In the genomic region with DNA sequence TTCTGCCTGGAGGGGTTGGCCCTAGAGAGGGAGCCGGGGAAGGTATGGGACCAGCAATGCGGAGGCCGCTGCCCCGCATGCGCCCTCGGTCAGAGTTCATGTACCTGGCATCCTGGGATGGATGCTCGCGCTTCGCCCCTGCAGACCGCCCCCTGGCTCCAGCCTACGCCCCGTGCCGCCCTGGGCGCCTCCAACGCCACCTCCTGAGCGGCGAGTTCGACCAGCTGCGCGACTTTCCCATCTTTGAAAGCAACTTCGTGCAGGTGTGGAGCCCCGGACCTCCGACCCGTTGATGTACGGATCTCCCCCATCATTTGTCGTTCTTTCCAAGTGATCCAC, we compare ENCODE assay signal across 8 mouse cellular contexts. TPM values are rescaled to one million over a fixed set of nuclear protein-coding genes. Genes with fewer than 3 reads are reported as not detected.
DNase-seq lines count a peak whose midpoint lies in the region; ATAC-seq and TF ChIP-seq lines count a peak whose summit lies in the region.

No protein-coding gene starts in this region.

- peaks cover 2% of the 10 kb centered on the region; the same call in 1 of the 2 replicates for H3K79me2 ChIP-seq in heart, adult 2 months (replicated peaks; ENCODE audit: control insufficient read depth, insufficient read depth, low read length)

- peak; percentile 7; the same call in 1 of the 2 replicates for TF ChIP-seq CTCF in heart, adult 2 months (IDR thresholded peaks at IDR 0.05)
- TF ChIP-seq CTCF in thymus, adult 2 months (IDR thresholded peaks at IDR 0.05; ENCODE audit: borderline replicate concordance, control insufficient read depth, extremely low read depth, insufficient read depth, low read length, poor library complexity): no peak

- no peak for DNase-seq in heart, adult 2 months
- DNase-seq in heart, adult 11 months: no peak
- no peak for DNase-seq in thymus, adult 2 months
- DNase-seq in thymus, postnatal 36 days: no peak
- DNase-seq in liver, embryonic 13.5 days: no peak
- DNase-seq in left cerebral cortex, postnatal 36 days (ENCODE audit: low spot score in 2 of 2): no peak
- no peak for DNase-seq in layer of hippocampus, adult 9-10 months (ENCODE audit: low spot score)
- DNase-seq in spleen, adult 18-20 months: no peak

- H3K4me2 ChIP-seq in liver, embryonic 13.5 days: peak overlapping the region; percentile 95

- intact Hi-C loops in heart, adult 2 months (cut with DNase I): loop anchor here (1.0 kb wide), 2 partner anchors 28 to 53 kb away; no protein-coding TSS in a partner anchor
- intact Hi-C loops in left cerebral cortex, postnatal 36 days (cut with DNase I): no loop called here

- peak overlapping the region; percentile 98 for H3K4me3 ChIP-seq in heart, adult 2 months
- H3K4me3 ChIP-seq in thymus, adult 2 months (ENCODE audit: control insufficient read depth, insufficient read depth, low read length): peak overlapping the region; percentile 73
- H3K4me3 ChIP-seq in liver, embryonic 13.5 days (replicated peaks): peak overlapping the region; percentile 78

- TF ChIP-seq POLR2A in heart, adult 2 months (IDR thresholded peaks at IDR 0.05; ENCODE audit: insufficient read depth, low read depth, low read length): no peak
- no peak for TF ChIP-seq POLR2A in thymus, adult 2 months (IDR thresholded peaks at IDR 0.05; ENCODE audit: control insufficient read depth, extremely low read depth, insufficient read depth, low read length, poor library complexity)

- 0 out of 2 replicates have a peak, but pooled peaks cover 2% of the 10 kb centered on the region for H3K27me3 ChIP-seq in heart, adult 2 months (ENCODE audit: control insufficient read depth, insufficient read depth, low read length)
- H3K27me3 ChIP-seq in thymus, adult 2 months (ENCODE audit: control insufficient read depth, insufficient read depth, low read length): no peaks in the 10 kb centered on the region
- H3K27me3 ChIP-seq in liver, embryonic 13.5 days: peaks cover 22% of the 10 kb centered on the region

- TF ChIP-seq EP300 in heart, adult 2 months (IDR thresholded peaks at IDR 0.05; ENCODE audit: insufficient read depth, low read depth, low read length): no peak

- H3K9ac ChIP-seq in heart, adult 2 months (ENCODE audit: low read depth, low read length): peak overlapping the region; percentile 42
- H3K9ac ChIP-seq in liver, embryonic 13.5 days: peak overlapping the region; percentile 80

- WGBS in heart, adult 2 months: 3% methylated on average over 26 of the region's 26 CpGs
- 3% methylated on average over 26 of the region's 26 CpGs for WGBS in thymus, adult 2 months
- WGBS in liver, embryonic 13.5 days (ENCODE audit: insufficient replicate concordance): under 1% methylated on average over 26 of the region's 26 CpGs

- peak overlapping the region; percentile 96 for H3K27ac ChIP-seq in heart, adult 2 months
- H3K27ac ChIP-seq in thymus, adult 2 months (ENCODE audit: control insufficient read depth, insufficient read depth, low read length): peak overlapping the region; percentile 42
- H3K27ac ChIP-seq in liver, embryonic 13.5 days: peak overlapping the region; percentile 96

- H3K36me3 ChIP-seq in heart, adult 2 months (ENCODE audit: control insufficient read depth, insufficient read depth, low read length): no peaks in the 10 kb centered on the region
- no peaks in the 10 kb centered on the region for H3K36me3 ChIP-seq in thymus, adult 2 months (ENCODE audit: control insufficient read depth, insufficient read depth, low read length)
- peaks cover 29% of the 10 kb centered on the region for H3K36me3 ChIP-seq in liver, embryonic 13.5 days

- peak; percentile 66 for ATAC-seq in liver, embryonic 13.5 days (ENCODE audit: low read depth)

- H3K4me1 ChIP-seq in heart, adult 2 months (ENCODE audit: control insufficient read depth, insufficient read depth, low read length): peaks cover 6% of the 10 kb centered on the region
- H3K4me1 ChIP-seq in thymus, adult 2 months (replicated peaks; ENCODE audit: control insufficient read depth, insufficient read depth, low read length): peaks cover 17% of the 10 kb centered on the region
- peaks cover 49% of the 10 kb centered on the region for H3K4me1 ChIP-seq in liver, embryonic 13.5 days (replicated peaks)

- no peaks in the 10 kb centered on the region for H3K9me3 ChIP-seq in liver, embryonic 13.5 days (replicated peaks)

RNA-seq across cellular contexts. Expression of a gene that starts 0.4 kb away (rescaled TPM):
- total RNA-seq in heart, adult 2 months (2021): 1 to 10 TPM; 2.6 to 3.3 TPM
- polyA plus RNA-seq in heart, adult 2 months (2012; rRNA removed): 4.1 and 6.4 TPM in 2 replicates
- polyA plus RNA-seq in thymus, adult 2 months (2012; rRNA removed): 7.8 and 9.4 TPM in 2 replicates
- 1.3 and 1.5 TPM in 2 replicates for polyA plus RNA-seq in liver, embryonic 13.5 days (2015; fragmentation: Nextera tagmentation; extraction: Ambion mirVana)
- total RNA-seq in left cerebral cortex, postnatal 36 days (2021): 10 to 100 TPM; 18.9 to 20.2 TPM

RNA-seq across cellular contexts. Expression of a gene that starts 0.4 kb away (rescaled TPM):
- 10 to 100 TPM; 86.1 to 87.6 TPM for total RNA-seq in heart, adult 2 months (2021)
- polyA plus RNA-seq in heart, adult 2 months (2012; rRNA removed): 152 and 180 TPM in 2 replicates
- 378 and 406 TPM in 2 replicates for polyA plus RNA-seq in thymus, adult 2 months (2012; rRNA removed)
- polyA plus RNA-seq in liver, embryonic 13.5 days (2015; fragmentation: Nextera tagmentation; extraction: Ambion mirVana): 43.3 and 46.0 TPM in 2 replicates
- total RNA-seq in left cerebral cortex, postnatal 36 days (2021): 100 to 1,000 TPM; 169 to 185 TPM

RNA-seq across cellular contexts. Expression of a gene that starts 27.7 kb away (rescaled TPM):
- 10 to 100 TPM; 13.1 to 16.7 TPM for total RNA-seq in heart, adult 2 months (2021)
- 7.1 and 10.8 TPM in 2 replicates for polyA plus RNA-seq in heart, adult 2 months (2012; rRNA removed)
- polyA plus RNA-seq in thymus, adult 2 months (2012; rRNA removed): 0.53 and 0.55 TPM in 2 replicates
- not detected in 2 replicates for polyA plus RNA-seq in liver, embryonic 13.5 days (2015; fragmentation: Nextera tagmentation; extraction: Ambion mirVana)
- total RNA-seq in left cerebral cortex, postnatal 36 days (2021): under 1 TPM in 1 of 2 experiments, not detected in 1; 0.12 TPM

RNA-seq across cellular contexts. Expression of a gene that starts 29.0 kb away (rescaled TPM):
- total RNA-seq in heart, adult 2 months (2021): 100 to 1,000 TPM; 139 to 147 TPM
- 211 and 242 TPM in 2 replicates for polyA plus RNA-seq in heart, adult 2 months (2012; rRNA removed)
- polyA plus RNA-seq in thymus, adult 2 months (2012; rRNA removed): 107 and 142 TPM in 2 replicates
- polyA plus RNA-seq in liver, embryonic 13.5 days (2015; fragmentation: Nextera tagmentation; extraction: Ambion mirVana): 170 and 176 TPM in 2 replicates
- 10 to 100 TPM; 76.5 to 77.6 TPM for total RNA-seq in left cerebral cortex, postnatal 36 days (2021)

RNA-seq across cellular contexts. Expression of a gene that starts 31.5 kb away (rescaled TPM):
- total RNA-seq in heart, adult 2 months (2021): 1 to 10 TPM; 1.3 to 1.5 TPM
- 2.4 and 2.6 TPM in 2 replicates for polyA plus RNA-seq in heart, adult 2 months (2012; rRNA removed)
- polyA plus RNA-seq in thymus, adult 2 months (2012; rRNA removed): 0.32 and 1.6 TPM in 2 replicates
- 6.0 and 6.9 TPM in 2 replicates for polyA plus RNA-seq in liver, embryonic 13.5 days (2015; fragmentation: Nextera tagmentation; extraction: Ambion mirVana)
- 10 to 100 TPM in 1 of 2 experiments, 1 to 10 TPM in 1; 6.8 to 10.4 TPM for total RNA-seq in left cerebral cortex, postnatal 36 days (2021)

Comparison
In these comparisons a context has a peak if more than half of its experiments do, and no peak if none do; other contexts are left out.
1. H3K27ac ChIP-seq: peak in every context shown above with its lines; median percentile 96 in heart, adult 2 months; 96 in liver, embryonic 13.5 days; 42 in thymus, adult 2 months.